Mouse (Mus musculus) forebrain, embryonic 16.5 days (tissue): Measurements from ENCODE around the gene Rimklb. TPM values are rescaled to one million over a fixed set of nuclear protein-coding genes. Genes with fewer than 3 reads are reported as not detected.
"Not testable (repeated sequence)": the region's sequence is repeated elsewhere in the genome, so short reads cannot be mapped to it uniquely, and the experiment has no call there.

Experiments used
- ATAC-seq: fragments of 200-750 bp; cut with Nextera tagmentation; 2 replicates; pipeline ENCODE4 v1.8.0; 2017; ENCODE audit warnings: mild to moderate bottlenecking, moderate library complexity
- H3K27ac ChIP-seq: fragments of 300-500 bp; sonication (generic); 2 replicates; pipeline ENCODE4 v1.5.1; 2014; ENCODE audit warnings: low read length, control low read depth
- H3K27me3 ChIP-seq: fragments of 300-500 bp; sonication (generic); replicated peaks from 2 replicates; pipeline ENCODE4 v1.6.1; 2014; ENCODE audit warnings: low read length; ENCODE audit not compliant: control insufficient read depth, insufficient read depth
- H3K36me3 ChIP-seq: fragments of 300-500 bp; sonication (generic); 2 replicates; pipeline ENCODE4 v1.6.1; 2014; ENCODE audit not compliant: control insufficient read depth, insufficient read depth
- H3K4me1 ChIP-seq: fragments of 300-500 bp; sonication (generic); replicated peaks from 2 replicates; pipeline ENCODE4 v1.6.1; 2014; ENCODE audit warnings: low read length; ENCODE audit not compliant: control insufficient read depth, insufficient read depth
- H3K4me2 ChIP-seq: fragments of 300-500 bp; sonication (generic); 2 replicates; pipeline ENCODE4 v1.6.1; 2014; ENCODE audit warnings: mild to moderate bottlenecking, low read length, control low read depth
- H3K4me3 ChIP-seq: fragments of 300-500 bp; sonication (generic); replicated peaks from 2 replicates; pipeline ENCODE4 v1.5.1; 2014; ENCODE audit warnings: mild to moderate bottlenecking, low read length, control low read depth
- H3K9ac ChIP-seq: fragments of 300-500 bp; sonication (generic); replicated peaks from 2 replicates; pipeline ENCODE4 v1.6.1; 2014; ENCODE audit warnings: low read depth, low read length, control low read depth
- H3K9me3 ChIP-seq: fragments of 300-500 bp; sonication (generic); 2 replicates; pipeline ENCODE4 v1.6.1; 2016; ENCODE audit warnings: low read length; ENCODE audit not compliant: control insufficient read depth
- WGBS: fragments of 180-500 bp; shearing (Covaris S2); extraction: QIAGEN DNeasy Blood & Tissue Kit; methylation state at CpG from one replicate; pipeline ENCODE4 v1.1.7; 2014; 5-methylcytosine and 5-hydroxymethylcytosine counted together
- polyA plus RNA-seq: library from polyadenylated mRNA; unstranded; fragments of >200 nt; fragmentation: Nextera tagmentation; extraction: Ambion mirVana; gene quantifications from 2 replicates; pipeline ENCODE4 v1.2.1, GENCODE M21; 2015

Gene Rimklb
- polyA plus RNA-seq, 1 experiment from 2014 or later = 97.9 TPM

- H3K27me3 ChIP-seq = no peaks in the 10 kb centered on the region
- H3K36me3 ChIP-seq = no peaks in the 10 kb centered on the region
- peak overlapping the region; percentile 46 for H3K4me3 ChIP-seq
- H3K9ac ChIP-seq = peak overlapping the region; percentile 56
- H3K27ac ChIP-seq = peak overlapping the region; percentile 64; the same call in 1 of the 2 replicates
- peaks cover 31% of the 10 kb centered on the region for H3K4me1 ChIP-seq
- no peaks in the 10 kb centered on the region for H3K9me3 ChIP-seq
- ATAC-seq = peak; percentile 54
- WGBS = under 1% methylated on average over 16 of the region's 16 CpGs
- H3K4me2 ChIP-seq = peak overlapping the region; percentile 74
Measured at GRCm38 (mm10) chr6:122491557-122491956, 7.0 kb downstream of the Rimklb start.

GRCm38 (mm10) chr6:122490929-122491512, 7.5 kb downstream of the Rimklb start:
- ATAC-seq = no peak
- Histone ChIP-seq H3K36me3 (no peaks in the 10 kb centered on the region), H3K27ac (peak overlapping the region; percentile 64; the same call in 1 of the 2 replicates), H3K4me1 (peaks cover 26% of the 10 kb centered on the region), H3K4me2 (peak overlapping the region; percentile 74), H3K9me3 (no peaks in the 10 kb centered on the region), H3K9ac (peak overlapping the region; percentile 56), H3K4me3 (peak overlapping the region; percentile 46), H3K27me3 (no peaks in the 10 kb centered on the region)
- 16% methylated on average over 15 of the region's 15 CpGs for WGBS

GRCm38 (mm10) chr6:122486297-122487117, 12.1 kb downstream of the Rimklb start:
- no peaks in the 10 kb centered on the region for H3K9me3 ChIP-seq
- peak overlapping the region; percentile 49 for H3K4me2 ChIP-seq
- peak overlapping the region; percentile 69 for H3K4me3 ChIP-seq
- H3K4me1 ChIP-seq = peaks cover 24% of the 10 kb centered on the region
- ATAC-seq = peak; percentile 90
- peak overlapping the region; percentile 84 for H3K9ac ChIP-seq
- H3K27me3 ChIP-seq = no peaks in the 10 kb centered on the region
- under 1% methylated on average over 72 of the region's 111 CpGs for WGBS
- no peaks in the 10 kb centered on the region for H3K36me3 ChIP-seq
- peak overlapping the region; percentile 97 for H3K27ac ChIP-seq

GRCm38 (mm10) chr6:122485401-122486296, 12.9 kb downstream of the Rimklb start:
- H3K4me2 ChIP-seq = peak overlapping the region; percentile 57
- H3K27ac ChIP-seq = peak overlapping the region; percentile 97
- H3K4me1 ChIP-seq = peaks cover 18% of the 10 kb centered on the region
- WGBS = under 1% methylated on average over 71 of the region's 91 CpGs
- no peaks in the 10 kb centered on the region for H3K27me3 ChIP-seq
- no peaks in the 10 kb centered on the region for H3K36me3 ChIP-seq
- H3K9ac ChIP-seq = peak overlapping the region; percentile 84
- peak overlapping the region; percentile 69 for H3K4me3 ChIP-seq
- H3K9me3 ChIP-seq = no peaks in the 10 kb centered on the region
- peak; percentile 24 for ATAC-seq

- no peaks in the 10 kb centered on the region for H3K9me3 ChIP-seq
- H3K27me3 ChIP-seq = no peaks in the 10 kb centered on the region
- no peak for ATAC-seq
- 94% methylated on average over 3 of the region's 3 CpGs for WGBS
- no peak overlapping the region for H3K4me3 ChIP-seq
- H3K4me1 ChIP-seq = peaks cover 4% of the 10 kb centered on the region
- no peaks in the 10 kb centered on the region for H3K36me3 ChIP-seq
- H3K4me2 ChIP-seq = no peak overlapping the region
- H3K9ac ChIP-seq = no peak overlapping the region
- H3K27ac ChIP-seq = no peak overlapping the region
Measured at GRCm38 (mm10) chr6:122478062-122478461, 20.5 kb downstream of the Rimklb start.

- H3K27me3 ChIP-seq, H3K9ac ChIP-seq, H3K4me1 ChIP-seq, ATAC-seq, H3K27ac ChIP-seq, H3K9me3 ChIP-seq, H3K4me3 ChIP-seq, H3K4me2 ChIP-seq: not testable (repeated sequence)
- H3K36me3 ChIP-seq = peaks cover 39% of the 10 kb centered on the region
- 88% methylated on average over 3 of the region's 3 CpGs for WGBS
Measured at GRCm38 (mm10) chr6:122471461-122471860, 27.1 kb downstream of the Rimklb start.

GRCm38 (mm10) chr6:122470240-122470639, 28.3 kb downstream of the Rimklb start:
- Histone ChIP-seq H3K4me2 (no peak overlapping the region), H3K9me3 (no peaks in the 10 kb centered on the region), H3K4me1 (no peaks in the 10 kb centered on the region), H3K27me3 (no peaks in the 10 kb centered on the region), H3K4me3 (no peak overlapping the region), H3K36me3 (peaks cover 43% of the 10 kb centered on the region), H3K9ac (no peak overlapping the region), H3K27ac (no peak overlapping the region)
- WGBS = 98% methylated on average over 2 of the region's 2 CpGs
- ATAC-seq = no peak

GRCm38 (mm10) chr6:122469030-122469640, 29.4 kb downstream of the Rimklb start:
- ATAC-seq = no peak
- peaks cover 47% of the 10 kb centered on the region for H3K36me3 ChIP-seq
- 87% methylated on average over 15 of the region's 15 CpGs for WGBS

More at GRCm38 (mm10) chr6:122469030-122469640, 29.4 kb downstream of the Rimklb start:
- Histone ChIP-seq H3K4me1 (no peaks in the 10 kb centered on the region), H3K4me2 (no peak overlapping the region), H3K9me3 (no peaks in the 10 kb centered on the region), H3K27ac (no peak overlapping the region), H3K4me3 (no peak overlapping the region), H3K9ac (no peak overlapping the region), H3K27me3 (no peaks in the 10 kb centered on the region)
